ENCODE assay signal across 9 mouse cellular contexts in the genomic region with DNA sequence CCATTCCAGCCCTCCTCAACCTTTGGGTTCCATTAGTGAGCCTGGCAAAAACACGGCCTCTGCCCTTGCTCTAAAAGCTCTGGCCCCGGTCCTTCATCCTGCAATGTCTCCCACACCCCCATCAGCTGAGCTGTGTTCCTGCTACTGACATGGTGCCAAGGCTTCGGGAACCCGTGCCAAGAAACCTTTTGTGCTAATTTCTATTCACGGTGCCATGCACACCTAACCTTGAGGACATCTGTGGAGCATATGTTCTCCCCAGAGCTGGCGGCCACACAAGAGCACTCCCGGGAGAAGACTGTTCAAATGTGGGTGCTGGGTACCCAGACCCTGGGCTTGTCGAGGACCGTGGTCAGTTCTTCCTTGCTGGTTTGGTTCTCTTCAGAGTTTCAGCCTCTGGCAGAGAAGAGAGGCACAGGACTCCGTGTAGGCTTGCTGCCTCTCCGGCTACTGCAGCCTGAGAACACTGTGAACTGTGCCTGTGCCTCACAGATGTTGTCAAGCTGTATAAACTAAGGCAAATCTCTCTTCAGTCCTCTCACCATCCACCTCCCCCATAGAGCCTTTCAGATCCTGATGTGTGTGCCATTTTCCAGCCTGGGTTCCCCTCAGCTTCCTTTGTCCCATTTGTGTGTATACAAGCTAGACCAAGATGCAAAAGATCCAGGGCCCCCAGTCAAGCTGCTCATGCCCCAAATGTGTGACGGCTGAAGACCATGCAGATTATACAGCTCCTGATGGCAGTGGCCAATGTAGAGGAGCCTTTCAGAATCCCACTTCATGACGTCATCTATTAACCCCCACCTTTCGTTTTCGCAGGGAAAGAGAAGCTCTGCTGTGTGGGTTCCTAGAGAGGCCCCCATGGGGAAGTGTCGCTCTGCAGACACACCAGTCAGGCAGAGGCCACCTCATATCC. TPM values are rescaled to one million over a fixed set of nuclear protein-coding genes. Genes with fewer than 3 reads are reported as not detected.
DNase-seq lines count a peak whose midpoint lies in the region; ATAC-seq lines count a peak whose summit lies in the region.
"Had no signal": no experiment of that assay in that cellular context is flagged by ENCODE, and none has a peak within 500 bp of the region (broad histone marks: within the 10 kb centered on the region; RNA-seq: fewer than 3 reads in every experiment).

No protein-coding gene starts in this region.

- 0 out of 2 replicates have a peak overlapping the region, but pooled peaks have one; percentile 22 for H3K27ac ChIP-seq in heart, embryonic 10.5 days
- no peak overlapping the region for H3K27ac ChIP-seq in kidney, embryonic 16.5 days (ENCODE audit: low read length)
- no peak overlapping the region for H3K27ac ChIP-seq in lung, embryonic 16.5 days (ENCODE audit: low read length)
- H3K27ac ChIP-seq in stomach, embryonic 14.5 days (ENCODE audit: low read length), result no peak overlapping the region
- H3K27ac ChIP-seq: macrophage had no signal

- peaks cover 24% of the 10 kb centered on the region for H3K4me1 ChIP-seq in heart, embryonic 10.5 days
- peaks cover 24% of the 10 kb centered on the region for H3K4me1 ChIP-seq in kidney, embryonic 16.5 days (ENCODE audit: insufficient read depth, low read length)
- H3K4me1 ChIP-seq in lung, embryonic 16.5 days (replicated peaks; ENCODE audit: control insufficient read depth, insufficient read depth, low read length), result no peaks in the 10 kb centered on the region
- peaks cover 3% of the 10 kb centered on the region; the same call in 1 of the 2 replicates for H3K4me1 ChIP-seq in stomach, embryonic 14.5 days (ENCODE audit: control insufficient read depth, insufficient read depth, low read length)

- intact Hi-C loops in gastrocnemius, postnatal 36 days (cut with DNase I), result no loop called here

- H3K9ac ChIP-seq in kidney, embryonic 16.5 days (replicated peaks; ENCODE audit: low read length), result no peak overlapping the region
- no peak overlapping the region for H3K9ac ChIP-seq in lung, embryonic 16.5 days (ENCODE audit: low read length)
- H3K9ac ChIP-seq in stomach, embryonic 14.5 days (replicated peaks; ENCODE audit: low read depth, low read length), result no peak overlapping the region

- DNase-seq in gastrocnemius, postnatal 10 days, result peak; percentile 27
- no peak for DNase-seq in gastrocnemius, postnatal 36 days
- peak; percentile 96 to 98 for DNase-seq in cerebellum, postnatal 36 days
- DNase-seq in heart, embryonic 10.5 days (ENCODE audit: low spot score), result peak; percentile 61
- DNase-seq in thymus, postnatal 36 days, result no peak

- no peaks in the 10 kb centered on the region for H3K36me3 ChIP-seq in heart, embryonic 10.5 days
- H3K36me3 ChIP-seq in kidney, embryonic 16.5 days (ENCODE audit: insufficient read depth, low read length), result no peaks in the 10 kb centered on the region
- no peaks in the 10 kb centered on the region for H3K36me3 ChIP-seq in lung, embryonic 16.5 days (ENCODE audit: control insufficient read depth, insufficient read depth, low read length)
- no peaks in the 10 kb centered on the region for H3K36me3 ChIP-seq in stomach, embryonic 14.5 days (ENCODE audit: control insufficient read depth, insufficient read depth, low read length)

- H3K4me3 ChIP-seq in heart, embryonic 10.5 days, result no peak overlapping the region
- H3K4me3 ChIP-seq in kidney, embryonic 16.5 days (ENCODE audit: low read length), result no peak overlapping the region
- H3K4me3 ChIP-seq in lung, embryonic 16.5 days (ENCODE audit: low read length), result no peak overlapping the region
- no peak overlapping the region for H3K4me3 ChIP-seq in stomach, embryonic 14.5 days (ENCODE audit: low read depth, low read length)

- peak; percentile 21 for ATAC-seq in kidney, embryonic 16.5 days (ENCODE audit: low FRiP score, low TSS enrichment)
- peak; percentile 41 for ATAC-seq in lung, embryonic 16.5 days (ENCODE audit: low read depth)
- ATAC-seq in stomach, embryonic 14.5 days (ENCODE audit: insufficient number of reproducible peaks, insufficient read depth, low FRiP score, low read depth), result 0 out of 2 replicates have a peak, but pooled peaks have one; percentile 18

- no peaks in the 10 kb centered on the region for H3K9me3 ChIP-seq in heart, embryonic 10.5 days
- no peaks in the 10 kb centered on the region for H3K9me3 ChIP-seq in kidney, embryonic 16.5 days (ENCODE audit: low read length)
- H3K9me3 ChIP-seq in lung, embryonic 16.5 days (ENCODE audit: control insufficient read depth, low read length), result no peaks in the 10 kb centered on the region
- no peaks in the 10 kb centered on the region for H3K9me3 ChIP-seq in stomach, embryonic 14.5 days (ENCODE audit: control insufficient read depth, low read depth, low read length)

- H3K27me3 ChIP-seq in heart, embryonic 10.5 days (ENCODE audit: insufficient read depth, poor library complexity, severe bottlenecking), result no peaks in the 10 kb centered on the region
- H3K27me3 ChIP-seq in kidney, embryonic 16.5 days (ENCODE audit: insufficient read depth, low read length), result no peaks in the 10 kb centered on the region
- H3K27me3 ChIP-seq in lung, embryonic 16.5 days (ENCODE audit: control insufficient read depth, insufficient read depth, low read depth, low read length), result no peaks in the 10 kb centered on the region
- H3K27me3 ChIP-seq in stomach, embryonic 14.5 days (ENCODE audit: control insufficient read depth, insufficient read depth, low read length), result no peaks in the 10 kb centered on the region

- H3K4me2 ChIP-seq in kidney, embryonic 16.5 days (replicated peaks; ENCODE audit: low read depth, low read length), result peak overlapping the region; percentile 38
- H3K4me2 ChIP-seq in lung, embryonic 16.5 days (ENCODE audit: low read depth, low read length), result no peak overlapping the region
- H3K4me2 ChIP-seq in stomach, embryonic 14.5 days (replicated peaks; ENCODE audit: low read depth, low read length), result no peak overlapping the region

- 75% methylated on average over 16 of the region's 16 CpGs for WGBS in heart, embryonic 10.5 days
- 68% methylated on average over 16 of the region's 16 CpGs for WGBS in kidney, embryonic 16.5 days
- WGBS in lung, embryonic 16.5 days, result 56% methylated on average over 16 of the region's 16 CpGs
- 64% methylated on average over 16 of the region's 16 CpGs for WGBS in stomach, embryonic 14.5 days

RNA-seq across cellular contexts. Expression of a gene that starts 49.0 kb away (rescaled TPM):
- 1 to 10 TPM; 1.1 to 1.5 TPM for total RNA-seq in gastrocnemius, postnatal 10 days (2021)
- under 1 TPM; 0.28 to 0.64 TPM for total RNA-seq in gastrocnemius, postnatal 36 days (2021)
- 1.7 and 4.3 TPM in 2 replicates for polyA plus RNA-seq in heart, embryonic 10.5 days (2016; fragmentation: Nextera tagmentation; extraction: Ambion mirVana)
- polyA plus RNA-seq in kidney, embryonic 16.5 days (2015; fragmentation: Nextera tagmentation; extraction: Ambion mirVana), result 5.0 and 5.4 TPM in 2 replicates
- polyA plus RNA-seq in lung, embryonic 16.5 days (2015; fragmentation: Nextera tagmentation; extraction: Ambion mirVana), result 0.85 and 0.88 TPM in 2 replicates
- polyA plus RNA-seq in stomach, embryonic 14.5 days (2014; fragmentation: Nextera tagmentation; extraction: Ambion mirVana), result 10.8 and 11.6 TPM in 2 replicates

Comparison
In these comparisons a context has a peak if more than half of its experiments do, and no peak if none do; other contexts are left out.
1. DNase-seq: peak in gastrocnemius, postnatal 10 days (single experiment), cerebellum, postnatal 36 days (2 of 2) and heart, embryonic 10.5 days (single experiment); none in gastrocnemius, postnatal 36 days (0 of 2) and thymus, postnatal 36 days (0 of 2).
2. Peak in every context shown above with its lines, with median percentiles within 50 percentile points of each other: ATAC-seq.